Mouse (Mus musculus) embryonic facial prominence, embryonic 11.5 days (tissue): ENCODE measurements around the gene Dus4l. TPM values are rescaled to one million over a fixed set of nuclear protein-coding genes. Genes with fewer than 3 reads are reported as not detected.

Source experiments
- ATAC-seq: fragments of 200-750 bp; cut with Nextera tagmentation; replicated peaks from 2 replicates; pipeline ENCODE4 v1.8.0; 2017; ENCODE audit warnings: low read depth; ENCODE audit not compliant: insufficient number of reproducible peaks, low FRiP score, low TSS enrichment
- DNase-seq: peaks from one replicate; pipeline ENCODE4 v3.0.0-alpha.2; 2015; ENCODE audit warnings: low spot score
- H3K27ac ChIP-seq: fragments of 300-500 bp; sonication (generic); replicated peaks from 2 replicates; pipeline ENCODE4 v1.5.1; 2014; ENCODE audit warnings: mild to moderate bottlenecking, low read depth, low read length, control low read depth
- H3K27me3 ChIP-seq: fragments of 300-500 bp; sonication (generic); 2 replicates; pipeline ENCODE4 v1.6.1; 2014; ENCODE audit warnings: mild to moderate bottlenecking, low read length, moderate library complexity, mixed read lengths; ENCODE audit not compliant: control insufficient read depth, insufficient read depth
- H3K36me3 ChIP-seq: fragments of 300-500 bp; sonication (generic); replicated peaks from 2 replicates; pipeline ENCODE4 v1.6.1; 2014; ENCODE audit warnings: low read depth, mild to moderate bottlenecking, low read length, moderate library complexity, mixed read lengths; ENCODE audit not compliant: control insufficient read depth, insufficient read depth
- H3K4me1 ChIP-seq: fragments of 300-500 bp; sonication (generic); 2 replicates; pipeline ENCODE4 v1.6.1; 2014; ENCODE audit warnings: low read length, mixed read lengths; ENCODE audit not compliant: control insufficient read depth, insufficient read depth
- H3K4me2 ChIP-seq: fragments of 300-500 bp; sonication (generic); 2 replicates; pipeline ENCODE4 v1.6.1; 2014; ENCODE audit warnings: low read depth, mild to moderate bottlenecking, control low read depth, low read length, moderate library complexity
- H3K4me3 ChIP-seq: fragments of 300-500 bp; sonication (generic); 2 replicates; pipeline ENCODE4 v1.5.1; 2014; ENCODE audit warnings: low read depth, low read length, control low read depth
- H3K9ac ChIP-seq: fragments of 300-500 bp; sonication (generic); replicated peaks from 2 replicates; pipeline ENCODE4 v1.6.1; 2014; ENCODE audit warnings: mild to moderate bottlenecking, control low read depth, low read length
- H3K9me3 ChIP-seq: fragments of 300-500 bp; sonication (generic); replicated peaks from 2 replicates; pipeline ENCODE4 v1.6.1; 2016; ENCODE audit warnings: mild to moderate bottlenecking, low read length, inconsistent platforms, mixed read lengths; ENCODE audit not compliant: control insufficient read depth
- WGBS: fragments of 180-500 bp; shearing (Covaris S2); extraction: QIAGEN DNeasy Blood & Tissue Kit; methylation state at CpG from one replicate; pipeline ENCODE4 v1.1.7; 2014; 5-methylcytosine and 5-hydroxymethylcytosine counted together
- polyA plus RNA-seq: library from polyadenylated mRNA; unstranded; fragments of >200 nt; fragmentation: Nextera tagmentation; extraction: Ambion mirVana; gene quantifications from 2 replicates; pipeline ENCODE4 v1.2.1, GENCODE M21; 2014

The Dus4l gene
- 9.0 and 10.3 TPM in 2 replicates for polyA plus RNA-seq

- Histone ChIP-seq H3K27me3 (no peaks in the 10 kb centered on the region), H3K27ac (no peak within 1 kb of the TSS; the same call in 1 of the 2 replicates), H3K36me3 (no peaks in the 10 kb centered on the region), H3K9me3 (no peaks in the 10 kb centered on the region), H3K4me2 (peak within 1 kb of the TSS; percentile 65), H3K4me3 (peak within 1 kb of the TSS; percentile 90), H3K9ac (peak within 1 kb of the TSS; percentile 89), H3K4me1 (no peaks in the 10 kb centered on the region)
- under 1% methylated on average over 45 of the region's 47 CpGs for WGBS
- ATAC-seq, result peak; percentile 95
- DNase-seq, result peak; percentile 94
These were observed at the start of gene Dus4l, which contains the start of gene Cog5 for GRCm38 (mm10) chr12:31654197-31654964. Dus4l (minus strand) TSS chr12:31654826. Cog5 (plus strand) TSS chr12:31654869.

DNA sequence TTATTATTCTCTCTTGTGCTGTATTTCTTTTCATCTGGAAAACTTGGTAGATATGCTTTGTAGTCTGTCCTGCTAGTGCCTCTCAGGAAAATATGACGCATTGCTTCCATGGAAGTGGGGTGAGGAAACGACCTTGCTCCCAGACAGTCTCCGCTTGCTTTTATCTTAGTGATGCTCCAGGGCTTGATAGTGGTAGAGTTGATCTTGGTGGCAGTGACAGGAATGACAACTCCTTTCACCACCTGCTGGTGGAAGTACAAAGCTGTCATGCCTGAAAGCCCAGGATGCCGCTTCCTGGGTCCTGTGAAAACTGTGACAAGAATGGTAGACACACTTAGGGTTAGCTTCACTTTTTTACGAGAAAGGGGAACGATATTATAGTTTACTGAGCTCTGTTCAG lies 49.3 kb upstream of the Dus4l start:
- Histone ChIP-seq H3K36me3 (no peaks in the 10 kb centered on the region), H3K9me3 (no peaks in the 10 kb centered on the region), H3K4me2 (no peak overlapping the region), H3K9ac (no peak overlapping the region), H3K27me3 (no peaks in the 10 kb centered on the region), H3K27ac (no peak overlapping the region), H3K4me1 (no peaks in the 10 kb centered on the region), H3K4me3 (no peak overlapping the region)
- 74% methylated on average over 6 of the region's 6 CpGs for WGBS
- DNase-seq (no peak), ATAC-seq (no peak)

DNA sequence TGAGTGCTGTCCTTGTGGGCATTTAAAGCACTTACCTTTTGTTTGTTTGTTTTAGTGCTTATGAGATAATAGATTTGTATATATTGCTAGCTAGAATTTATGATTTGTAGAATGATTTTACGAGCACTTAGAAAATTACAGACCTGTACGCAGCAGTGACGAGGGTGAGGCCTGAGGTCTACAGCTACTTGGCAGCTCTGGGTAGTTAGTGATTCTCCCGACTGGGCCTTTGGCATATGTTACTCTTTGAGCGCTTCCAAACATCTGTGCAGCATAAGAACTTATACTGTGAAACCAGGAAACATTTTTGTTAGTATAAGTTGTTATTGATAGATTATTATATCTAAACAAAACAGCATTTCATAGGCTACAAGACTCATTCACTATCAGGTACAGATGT lies 46.8 kb upstream of the Dus4l start:
- no peak overlapping the region for H3K4me2 ChIP-seq
- no peaks in the 10 kb centered on the region for H3K9me3 ChIP-seq
- H3K4me3 ChIP-seq, result no peak overlapping the region
- no peaks in the 10 kb centered on the region for H3K4me1 ChIP-seq
- H3K27me3 ChIP-seq, result no peaks in the 10 kb centered on the region
- DNase-seq (no peak), ATAC-seq (no peak)
- no peaks in the 10 kb centered on the region for H3K36me3 ChIP-seq
- no peak overlapping the region for H3K9ac ChIP-seq
- 73% methylated on average over 5 of the region's 5 CpGs for WGBS
- H3K27ac ChIP-seq, result no peak overlapping the region

GRCm38 (mm10) chr12:31700623-31701347 lies 46.2 kb upstream of the Dus4l start:
- Histone ChIP-seq H3K27ac (no peak overlapping the region), H3K9me3 (no peaks in the 10 kb centered on the region), H3K9ac (no peak overlapping the region), H3K4me1 (no peaks in the 10 kb centered on the region), H3K27me3 (no peaks in the 10 kb centered on the region), H3K4me2 (no peak overlapping the region), H3K36me3 (no peaks in the 10 kb centered on the region), H3K4me3 (no peak overlapping the region)
- DNase-seq (no peak), ATAC-seq (no peak)
- WGBS, result 30% methylated on average over 5 of the region's 5 CpGs

DNA sequence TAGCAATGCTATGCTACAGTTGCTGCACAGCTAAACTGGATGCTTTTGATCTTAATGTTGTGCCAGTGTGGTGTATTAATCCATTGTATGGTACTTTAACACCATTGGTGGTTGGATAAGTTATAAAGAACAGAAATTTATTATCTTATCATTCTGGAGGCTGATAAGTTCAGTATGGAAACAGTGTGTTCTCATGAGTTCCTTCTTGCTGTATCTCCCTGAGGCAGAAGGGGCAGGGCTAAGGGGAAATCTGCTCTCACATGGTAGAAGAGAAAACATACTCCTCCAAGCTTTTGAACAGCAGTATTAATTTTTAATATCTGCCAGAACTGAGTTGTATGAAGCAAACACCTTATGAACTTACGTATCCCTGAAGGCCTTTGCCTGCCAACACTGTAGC lies 38.7 kb upstream of the Dus4l start:
- DNase-seq (no peak), ATAC-seq (no peak)
- Histone ChIP-seq H3K4me1 (no peaks in the 10 kb centered on the region), H3K27me3 (no peaks in the 10 kb centered on the region), H3K36me3 (no peaks in the 10 kb centered on the region), H3K4me3 (no peak overlapping the region), H3K9me3 (no peaks in the 10 kb centered on the region), H3K4me2 (no peak overlapping the region), H3K27ac (no peak overlapping the region), H3K9ac (no peak overlapping the region)
- WGBS, result 96% methylated on average over 1 of the region's 1 CpGs

- Histone ChIP-seq H3K27ac (no peak overlapping the region), H3K4me2 (no peak overlapping the region), H3K36me3 (no peaks in the 10 kb centered on the region), H3K4me3 (no peak overlapping the region), H3K4me1 (no peaks in the 10 kb centered on the region), H3K27me3 (no peaks in the 10 kb centered on the region), H3K9ac (no peak overlapping the region), H3K9me3 (no peaks in the 10 kb centered on the region)
- 88% methylated on average over 3 of the region's 3 CpGs for WGBS
- ATAC-seq (no peak), DNase-seq (no peak)
These were observed 32.1 kb upstream of the Dus4l start for GRCm38 (mm10) chr12:31686679-31687078.

DNA sequence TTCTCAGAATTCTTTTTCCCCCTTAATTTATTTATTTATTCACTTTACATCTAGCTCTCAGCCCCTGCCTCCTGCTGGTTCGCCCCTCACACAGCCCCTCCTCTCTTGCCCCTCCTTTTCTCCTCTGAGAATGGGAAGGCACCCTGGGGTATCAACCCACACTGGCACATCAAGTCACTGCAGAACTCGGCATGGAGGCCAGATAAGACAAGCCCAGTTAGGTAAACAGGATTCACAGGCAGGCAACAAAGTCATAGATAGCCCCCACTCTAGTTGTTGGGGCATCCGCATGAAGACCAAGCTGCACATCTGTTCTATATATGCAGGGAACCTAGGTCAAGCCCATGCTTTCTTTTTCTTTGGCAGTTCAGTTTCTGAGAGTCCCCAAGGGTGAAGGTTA lies 12.6 kb upstream of the Dus4l start:
- Histone ChIP-seq H3K4me2 (no peak overlapping the region), H3K27ac (no peak overlapping the region), H3K9ac (no peak overlapping the region), H3K36me3 (no peaks in the 10 kb centered on the region), H3K27me3 (no peaks in the 10 kb centered on the region), H3K4me3 (no peak overlapping the region), H3K9me3 (no peaks in the 10 kb centered on the region), H3K4me1 (no peaks in the 10 kb centered on the region)
- ATAC-seq (no peak), DNase-seq (no peak)
- 65% methylated on average over 3 of the region's 3 CpGs for WGBS

GRCm38 (mm10) chr12:31665999-31666398 lies 11.4 kb upstream of the Dus4l start:
- H3K27me3 ChIP-seq, result no peaks in the 10 kb centered on the region
- ATAC-seq (no peak), DNase-seq (no peak)
- no peak overlapping the region for H3K9ac ChIP-seq
- H3K4me3 ChIP-seq, result no peak overlapping the region
- H3K36me3 ChIP-seq, result no peaks in the 10 kb centered on the region
- H3K4me1 ChIP-seq, result no peaks in the 10 kb centered on the region
- no peak overlapping the region for H3K27ac ChIP-seq
- 57% methylated on average over 6 of the region's 6 CpGs for WGBS
- no peak overlapping the region for H3K4me2 ChIP-seq
- H3K9me3 ChIP-seq, result no peaks in the 10 kb centered on the region
